Comparison of ENCODE assay signal across 8 mouse cellular contexts in the genomic region with DNA sequence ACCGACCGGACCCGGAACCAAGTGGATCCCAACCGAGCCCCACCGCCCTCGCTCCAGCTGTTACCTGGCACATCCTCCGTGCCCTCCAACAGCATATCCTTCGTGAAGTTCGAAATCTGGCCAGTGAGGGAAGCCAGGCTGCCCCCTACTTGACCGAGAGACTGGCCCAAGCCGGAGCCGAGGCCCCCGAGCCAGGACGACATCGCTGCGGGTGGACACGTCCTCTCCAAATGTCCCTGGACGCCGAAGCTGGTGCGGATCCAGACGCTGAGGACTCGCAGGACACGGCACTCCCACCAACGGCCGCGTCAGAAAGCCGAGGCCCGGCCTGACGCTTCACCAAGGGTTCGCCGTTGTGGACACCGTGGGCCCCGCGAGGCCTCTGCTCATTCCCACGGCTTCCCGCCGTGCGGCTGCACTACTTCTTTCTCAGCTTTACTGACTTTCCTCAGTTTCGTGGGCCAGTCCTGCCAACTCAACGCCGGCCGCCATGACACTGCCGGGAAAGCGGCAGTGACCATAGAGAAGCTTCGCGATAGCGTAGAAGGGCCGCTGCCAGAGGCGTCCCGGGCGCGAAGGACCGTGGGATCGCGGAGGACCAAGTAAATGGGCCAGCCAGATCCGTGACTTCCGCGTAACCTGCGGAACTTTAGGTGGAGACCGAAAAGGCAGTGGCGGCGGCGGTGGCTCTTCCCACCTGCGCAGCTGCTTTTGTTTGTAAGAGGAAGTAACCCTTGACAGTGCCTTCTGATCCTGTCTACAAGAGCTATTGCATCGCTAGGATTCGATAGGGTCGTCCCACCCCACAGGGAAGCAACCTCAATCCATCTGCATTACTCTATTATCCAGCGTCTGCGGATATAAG. TPM values are rescaled to one million over a fixed set of nuclear protein-coding genes. Genes with fewer than 3 reads are reported as not detected.
A peak's percentile ranks its signal among the peaks of the same experiment; 100 is the strongest.
DNase-seq lines count a peak whose midpoint lies in the region; ATAC-seq and TF ChIP-seq lines count a peak whose summit lies in the region.

Gene Trip11 (minus strand): TSS at position 642 of the 865 bp plus-strand sequence.

- peak; percentile 95 for DNase-seq in adrenal gland, postnatal 10 days
- DNase-seq in embryo, embryonic 9.5 days (ENCODE audit: extremely low spot score), result peak; percentile 88
- DNase-seq in left cerebral cortex, postnatal 36 days (ENCODE audit: low spot score in 2 of 2), result peak; percentile 92 to 93
- peak; percentile 86 for DNase-seq in midbrain, embryonic 10.5 days (ENCODE audit: low spot score)
- peak; percentile 89 to 90 for DNase-seq in right cerebral cortex, postnatal 36 days (ENCODE audit: low spot score in 2 of 2)
- DNase-seq in urinary bladder, postnatal 4 days (ENCODE audit: low spot score in 2 of 2), result peak; percentile 84 to 89

- under 1% methylated on average over 69 of the region's 69 CpGs for WGBS in intestine, postnatal 0 days
- WGBS in midbrain, embryonic 10.5 days, result under 1% methylated on average over 69 of the region's 69 CpGs

- no peaks in the 10 kb centered on the region for H3K9me3 ChIP-seq in intestine, postnatal 0 days (ENCODE audit: control insufficient read depth)
- H3K9me3 ChIP-seq in midbrain, embryonic 10.5 days (replicated peaks), result no peaks in the 10 kb centered on the region

- no peak for TF ChIP-seq CTCF in intestine, postnatal 0 days (IDR thresholded peaks at IDR 0.05; ENCODE audit: low read depth)

- no peaks in the 10 kb centered on the region for H3K4me1 ChIP-seq in intestine, postnatal 0 days (replicated peaks; ENCODE audit: control insufficient read depth, insufficient read depth, low read length)
- H3K4me1 ChIP-seq in midbrain, embryonic 10.5 days, result peaks cover 20% of the 10 kb centered on the region

- H3K27me3 ChIP-seq in intestine, postnatal 0 days (replicated peaks; ENCODE audit: control insufficient read depth, insufficient read depth, low read length), result no peaks in the 10 kb centered on the region
- H3K27me3 ChIP-seq in midbrain, embryonic 10.5 days (ENCODE audit: low read depth, poor library complexity, severe bottlenecking), result no peaks in the 10 kb centered on the region

- ATAC-seq in granulocyte monocyte progenitor cell, adult 5-6 weeks (replicated peaks; ENCODE audit: poor library complexity, severe bottlenecking), result peak; percentile 91
- ATAC-seq in intestine, postnatal 0 days, result peak; percentile 94

- intact Hi-C loops in left cerebral cortex, postnatal 36 days (cut with DNase I), result loop anchor here (1.0 kb wide), 1 partner anchor 45 kb away; the partner anchor contains the start of gene Atxn3

- H3K4me3 ChIP-seq in intestine, postnatal 0 days (ENCODE audit: low read depth, low read length), result peak within 1 kb of the TSS; percentile 61
- H3K4me3 ChIP-seq in midbrain, embryonic 10.5 days, result peak within 1 kb of the TSS; percentile 95

- peak within 1 kb of the TSS; percentile 75 for H3K4me2 ChIP-seq in intestine, postnatal 0 days (replicated peaks; ENCODE audit: low read depth)

- H3K27ac ChIP-seq in intestine, postnatal 0 days (ENCODE audit: low read depth, low read length), result peak within 1 kb of the TSS; percentile 90
- H3K27ac ChIP-seq in midbrain, embryonic 10.5 days (replicated peaks), result peak within 1 kb of the TSS; percentile 93

- H3K9ac ChIP-seq in intestine, postnatal 0 days (ENCODE audit: low read depth, low read length), result peak within 1 kb of the TSS; percentile 87

- peaks cover 8% of the 10 kb centered on the region; the same call in 1 of the 2 replicates for H3K36me3 ChIP-seq in intestine, postnatal 0 days (ENCODE audit: control insufficient read depth, insufficient read depth)
- H3K36me3 ChIP-seq in midbrain, embryonic 10.5 days, result peaks cover 12% of the 10 kb centered on the region

RNA-seq across cellular contexts. Expression of gene Trip11, which starts in this region (rescaled TPM):
- total RNA-seq in adrenal gland, postnatal 10 days (2021), result 10 to 100 TPM; 28.2 to 31.3 TPM
- total RNA-seq in granulocyte monocyte progenitor cell, adult 5-6 weeks (2014; fragmentation: Nextera tagmentation), result 21.3 and 24.3 TPM in 2 replicates
- total RNA-seq in granulocyte monocyte progenitor cell, adult 5-6 weeks (2017), result 38.2 and 47.5 TPM in 2 replicates
- polyA plus RNA-seq in intestine, postnatal 0 days (2015; fragmentation: Nextera tagmentation; extraction: Ambion mirVana), result 42.9 and 54.8 TPM in 2 replicates
- 10 to 100 TPM; 22.8 to 33.2 TPM for total RNA-seq in left cerebral cortex, postnatal 36 days (2021)
- 16.0 and 17.0 TPM in 2 replicates for polyA plus RNA-seq in midbrain, embryonic 10.5 days (2016; fragmentation: Nextera tagmentation; extraction: Ambion mirVana)

Comparison
In these comparisons a context has a peak if more than half of its experiments do, and no peak if none do; other contexts are left out.
1. Peak in every context shown above with its lines: DNase-seq, ATAC-seq, H3K4me3 ChIP-seq and H3K27ac ChIP-seq.